Mouse (Mus musculus) liver, adult 2 months (tissue): Measurements from ENCODE around the gene Arhgef25. TPM values are rescaled to one million over a fixed set of nuclear protein-coding genes. Genes with fewer than 3 reads are reported as not detected.
"Not testable (repeated sequence)": the region's sequence is repeated elsewhere in the genome, so short reads cannot be mapped to it uniquely, and the experiment has no call there.

Source experiments
- DNase-seq: peaks from one replicate; pipeline ENCODE4 v3.0.0-alpha.2; 2011; ENCODE audit warnings: low read depth, low spot score; ENCODE audit errors: extremely low read depth
- H3K27ac ChIP-seq: fragments of 200-500 bp; replicated peaks from 2 replicates; pipeline ENCODE4 v1.5.1; 2012; ENCODE audit warnings: low read depth, mild to moderate bottlenecking, control low read depth, inconsistent platforms, low read length; ENCODE audit not compliant: insufficient read depth
- H3K27me3 ChIP-seq: fragments of 200-500 bp; 2 replicates; pipeline ENCODE4 v1.6.1; 2012; ENCODE audit warnings: mild to moderate bottlenecking, moderate library complexity, low read length, inconsistent platforms; ENCODE audit not compliant: control insufficient read depth, insufficient read depth
- H3K36me3 ChIP-seq: fragments of 200-500 bp; 2 replicates; pipeline ENCODE4 v1.6.1; 2012; ENCODE audit warnings: low read length, inconsistent platforms; ENCODE audit not compliant: control insufficient read depth, insufficient read depth
- H3K4me1 ChIP-seq: fragments of 200-500 bp; 2 replicates; pipeline ENCODE4 v1.6.1; 2011; ENCODE audit warnings: low read length; ENCODE audit not compliant: control insufficient read depth, insufficient read depth
- H3K4me3 ChIP-seq: fragments of 200-500 bp; 2 replicates; pipeline ENCODE4 v1.5.1; 2011; ENCODE audit warnings: low read depth, mild to moderate bottlenecking, control low read depth, low read length, moderate library complexity; ENCODE audit not compliant: insufficient read depth
- H3K79me2 ChIP-seq: fragments of 200-500 bp; 2 replicates; pipeline ENCODE4 v1.6.1; 2012; ENCODE audit warnings: inconsistent platforms, mild to moderate bottlenecking, low read length, moderate library complexity; ENCODE audit not compliant: control insufficient read depth, insufficient read depth
- H3K9ac ChIP-seq: fragments of 200-500 bp; 2 replicates; pipeline ENCODE4 v1.6.1; 2012; ENCODE audit warnings: low read depth, mild to moderate bottlenecking, control low read depth, inconsistent platforms, low read length
- CTCF ChIP-seq: fragments of 200-500 bp; IDR thresholded peaks from 2 replicates; pipeline ENCODE4 v1.5.1; 2011; ENCODE audit warnings: low read depth, low read length, control low read depth
- POLR2A ChIP-seq: fragments of 200-500 bp; IDR thresholded peaks from 2 replicates; pipeline ENCODE4 v1.6.1; 2011; ENCODE audit warnings: low read length, control low read depth; ENCODE audit not compliant: insufficient read depth; ENCODE audit errors: extremely low read depth
- WGBS: fragments of 180-500 bp; shearing (Covaris S2); methylation state at CpG from one replicate; pipeline ENCODE4 v1.1.7; 2018; 5-methylcytosine and 5-hydroxymethylcytosine counted together
- polyA plus RNA-seq: library from polyadenylated mRNA; depleted of rRNA; stranded (reverse); fragments of >200 nt; gene quantifications from 2 replicates; pipeline ENCODE4 v1.2.3, GENCODE M21; 2012; rRNA removed
- total RNA-seq: library from RNA; depleted of rRNA; stranded (reverse); fragments of >200 nt; gene quantifications from 2 replicates; pipeline ENCODE4 v1.2.3, GENCODE M21; 2014; rRNA removed

Gene Arhgef25
- total and polyA plus RNA-seq, 2 experiments, result 0.83 to 1.4 TPM

DNA sequence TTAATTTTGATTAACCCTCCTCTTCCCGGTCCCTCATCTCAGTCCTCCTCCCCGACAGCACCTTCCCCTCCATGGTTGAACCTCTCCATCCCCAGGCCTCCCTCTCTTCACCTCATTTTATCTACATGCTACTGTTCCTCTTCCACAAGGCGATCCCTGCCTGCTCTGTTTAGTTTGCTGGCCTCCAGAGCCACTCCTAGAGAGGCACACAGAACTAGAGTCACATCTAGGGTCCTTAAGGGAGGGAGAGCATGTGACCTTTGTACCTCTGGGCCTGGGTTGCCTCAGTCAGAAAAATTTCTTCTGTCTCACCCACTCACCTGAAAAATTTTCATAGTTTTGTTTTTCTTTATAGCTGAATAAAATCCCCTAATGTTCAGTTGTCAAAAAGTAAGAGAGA lies 52.0 kb downstream of the Arhgef25 start:
- no peak for DNase-seq
- no peaks in the 10 kb centered on the region for H3K27me3 ChIP-seq
- peak overlapping the region; percentile 42 for H3K27ac ChIP-seq
- 74% methylated on average over 3 of the region's 3 CpGs for WGBS
- H3K9ac ChIP-seq, result no peak overlapping the region
- no peak overlapping the region for H3K4me3 ChIP-seq
- TF ChIP-seq POLR2A, result no peak
- no peak for TF ChIP-seq CTCF
- H3K79me2 ChIP-seq, result no peaks in the 10 kb centered on the region
- H3K4me1 ChIP-seq, result peaks cover 6% of the 10 kb centered on the region
- no peaks in the 10 kb centered on the region for H3K36me3 ChIP-seq

- TF ChIP-seq POLR2A (no peak), CTCF (no peak)
- H3K27ac ChIP-seq, result no peak overlapping the region
- H3K4me3 ChIP-seq, result no peak overlapping the region
- no peaks in the 10 kb centered on the region for H3K79me2 ChIP-seq
- no peak for DNase-seq
- H3K4me1 ChIP-seq, result peaks cover 6% of the 10 kb centered on the region
- no peak overlapping the region for H3K9ac ChIP-seq
- WGBS, result 94% methylated on average over 4 of the region's 4 CpGs
- H3K27me3 ChIP-seq, result no peaks in the 10 kb centered on the region
- H3K36me3 ChIP-seq, result no peaks in the 10 kb centered on the region
These were observed 53.4 kb downstream of the Arhgef25 start for GRCm38 (mm10) chr10:127136510-127136909.

DNA sequence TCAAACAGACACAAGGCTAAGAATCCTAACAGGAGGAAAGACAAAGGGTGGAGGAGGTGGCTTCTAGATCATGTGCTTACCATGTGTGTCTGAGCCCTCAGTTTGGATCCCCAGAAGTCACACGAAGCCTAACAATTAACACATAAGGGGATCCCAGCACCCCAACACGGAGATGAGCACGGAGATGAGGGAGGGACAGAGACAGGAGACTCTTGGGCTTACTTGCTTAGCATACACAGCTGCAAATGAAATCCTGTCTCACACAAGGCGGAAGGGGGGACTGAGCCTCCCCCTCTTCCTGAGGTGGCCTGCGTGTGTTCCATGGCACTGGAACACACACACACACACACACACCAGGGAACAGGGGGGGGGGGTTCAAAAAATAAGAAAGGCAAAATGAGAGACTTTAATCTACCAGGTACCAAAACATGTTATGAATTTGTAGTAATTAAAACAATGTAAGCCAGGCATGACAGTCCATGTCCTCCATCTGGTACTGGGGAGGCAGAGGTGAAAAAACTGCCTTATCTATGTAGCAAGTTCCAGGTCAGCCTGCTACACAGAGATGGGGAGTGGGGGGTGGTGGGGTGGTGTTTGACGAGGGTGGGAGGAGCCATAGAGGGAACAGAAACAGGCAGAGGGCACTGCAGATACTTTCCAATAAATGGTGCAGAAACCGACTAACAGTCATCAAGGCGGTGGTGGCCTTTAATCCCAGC lies 54.6 kb downstream of the Arhgef25 start:
- Histone ChIP-seq H3K27ac (no peak overlapping the region), H3K4me3 (no peak overlapping the region), H3K9ac (no peak overlapping the region), H3K79me2 (no peaks in the 10 kb centered on the region), H3K36me3 (no peaks in the 10 kb centered on the region), H3K4me1 (peaks cover 6% of the 10 kb centered on the region), H3K27me3 (no peaks in the 10 kb centered on the region)
- DNase-seq, result peak; percentile 43
- WGBS, result 49% methylated on average over 8 of the region's 8 CpGs
- TF ChIP-seq POLR2A (no peak), CTCF (no peak)

GRCm38 (mm10) chr10:127134394-127135035 lies 55.4 kb downstream of the Arhgef25 start:
- peak; percentile 67 for TF ChIP-seq CTCF
- not testable (repeated sequence) for H3K4me1 ChIP-seq, H3K27me3 ChIP-seq, H3K9ac ChIP-seq, H3K4me3 ChIP-seq, H3K27ac ChIP-seq, H3K79me2 ChIP-seq, H3K36me3 ChIP-seq
- DNase-seq, result peak; percentile 63
- WGBS, result 82% methylated on average over 3 of the region's 3 CpGs

Other genes starting within 250 kb of the Arhgef25 start
- gene Ctdsp2, start 211.4 kb downstream of the Arhgef25 start, total RNA-seq, result 18.4 and 25.7 TPM in 2 replicates
- 23.1 and 29.3 TPM in 2 replicates for gene Ctdsp2, start 211.4 kb downstream of the Arhgef25 start, polyA plus RNA-seq
- gene Avil, start 189.4 kb downstream of the Arhgef25 start, total RNA-seq, result 0.09 and 0.20 TPM in 2 replicates
- gene Avil, start 189.4 kb downstream of the Arhgef25 start, polyA plus RNA-seq, result 0.06 TPM in 1 of 2 replicates, not detected in the other
- gene Tsfm, start 159.2 kb downstream of the Arhgef25 start, total RNA-seq, result 21.6 and 26.3 TPM in 2 replicates
- gene Tsfm, start 159.2 kb downstream of the Arhgef25 start, polyA plus RNA-seq, result 17.4 and 18.2 TPM in 2 replicates
- gene Mettl1, start 148.7 kb downstream of the Arhgef25 start, total RNA-seq, result 5.2 and 6.1 TPM in 2 replicates
- gene Mettl1, start 148.7 kb downstream of the Arhgef25 start, polyA plus RNA-seq, result 9.1 and 17.9 TPM in 2 replicates
- gene Eef1akmt3, start 148.6 kb downstream of the Arhgef25 start, total RNA-seq, result not detected in 2 replicates
- 0.09 TPM in 1 of 2 replicates, not detected in the other for gene Eef1akmt3, start 148.6 kb downstream of the Arhgef25 start, polyA plus RNA-seq
- gene Cyp27b1, start 141.8 kb downstream of the Arhgef25 start, total RNA-seq, result not detected in 2 replicates
- 0.05 TPM in 2 replicates for gene Cyp27b1, start 141.8 kb downstream of the Arhgef25 start, polyA plus RNA-seq
- 0.09 and 0.34 TPM in 2 replicates for gene March9, start 129.9 kb downstream of the Arhgef25 start, total RNA-seq
- 0.44 and 0.52 TPM in 2 replicates for gene March9, start 129.9 kb downstream of the Arhgef25 start, polyA plus RNA-seq
- gene Cdk4, start 126.5 kb downstream of the Arhgef25 start, total RNA-seq, result 37.9 and 41.3 TPM in 2 replicates
- gene Cdk4, start 126.5 kb downstream of the Arhgef25 start, polyA plus RNA-seq, result 54.3 and 58.7 TPM in 2 replicates
- gene Tspan31, start 119.8 kb downstream of the Arhgef25 start, total RNA-seq, result 269 and 278 TPM in 2 replicates
- gene Tspan31, start 119.8 kb downstream of the Arhgef25 start, polyA plus RNA-seq, result 268 and 298 TPM in 2 replicates
- gene Agap2, start 114.8 kb downstream of the Arhgef25 start, total RNA-seq, result 0.28 and 0.81 TPM in 2 replicates
- 0.44 and 0.55 TPM in 2 replicates for gene Agap2, start 114.8 kb downstream of the Arhgef25 start, polyA plus RNA-seq
- gene Os9, start 69.0 kb downstream of the Arhgef25 start, total RNA-seq, result 130 TPM in 2 replicates
- 128 and 130 TPM in 2 replicates for gene Os9, start 69.0 kb downstream of the Arhgef25 start, polyA plus RNA-seq
- 21.9 and 36.3 TPM in 2 replicates for gene B4galnt1, start 24.9 kb downstream of the Arhgef25 start, total RNA-seq
- 85.0 and 89.8 TPM in 2 replicates for gene B4galnt1, start 24.9 kb downstream of the Arhgef25 start, polyA plus RNA-seq
- gene Slc26a10, start 9.4 kb downstream of the Arhgef25 start, total RNA-seq, result 1.3 and 3.1 TPM in 2 replicates
- 4.1 and 5.8 TPM in 2 replicates for gene Slc26a10, start 9.4 kb downstream of the Arhgef25 start, polyA plus RNA-seq
- gene Dtx3, start 5.6 kb upstream of the Arhgef25 start, total RNA-seq, result 1.5 and 1.8 TPM in 2 replicates
- 5.2 and 10.0 TPM in 2 replicates for gene Dtx3, start 5.6 kb upstream of the Arhgef25 start, polyA plus RNA-seq
- gene Pip4k2c, start 21.5 kb upstream of the Arhgef25 start, total RNA-seq, result 8.9 and 10.7 TPM in 2 replicates
- 13.0 and 13.9 TPM in 2 replicates for gene Pip4k2c, start 21.5 kb upstream of the Arhgef25 start, polyA plus RNA-seq
- gene Kif5a, start 73.3 kb upstream of the Arhgef25 start, total RNA-seq, result 0.55 and 0.74 TPM in 2 replicates
- gene Kif5a, start 73.3 kb upstream of the Arhgef25 start, polyA plus RNA-seq, result 5.0 and 10.7 TPM in 2 replicates
- 71.3 and 78.5 TPM in 2 replicates for gene Dctn2, start 76.3 kb upstream of the Arhgef25 start, total RNA-seq
- 122 and 132 TPM in 2 replicates for gene Dctn2, start 76.3 kb upstream of the Arhgef25 start, polyA plus RNA-seq
- 1.0 and 2.6 TPM in 2 replicates for gene Mbd6, start 98.9 kb upstream of the Arhgef25 start, total RNA-seq
- gene Mbd6, start 98.9 kb upstream of the Arhgef25 start, polyA plus RNA-seq, result 14.4 and 19.2 TPM in 2 replicates
- 59.6 and 67.3 TPM in 2 replicates for gene Mars, start 121.7 kb upstream of the Arhgef25 start, total RNA-seq
- 65.6 and 70.7 TPM in 2 replicates for gene Mars, start 121.7 kb upstream of the Arhgef25 start, polyA plus RNA-seq
- 1.5 and 2.0 TPM in 2 replicates for gene Arhgap9, start 131.9 kb upstream of the Arhgef25 start, total RNA-seq
- 1.8 and 2.1 TPM in 2 replicates for gene Arhgap9, start 131.9 kb upstream of the Arhgef25 start, polyA plus RNA-seq
- not detected in 2 replicates for gene Gli1, start 151.9 kb upstream of the Arhgef25 start, total RNA-seq
- gene Gli1, start 151.9 kb upstream of the Arhgef25 start, polyA plus RNA-seq, result 0.04 TPM in 2 replicates
- 4.8 and 7.5 TPM in 2 replicates for gene Inhbe, start 164.3 kb upstream of the Arhgef25 start, total RNA-seq
- 20.8 and 22.6 TPM in 2 replicates for gene Inhbe, start 164.3 kb upstream of the Arhgef25 start, polyA plus RNA-seq
- gene Inhbc, start 180.3 kb upstream of the Arhgef25 start, total RNA-seq, result 8.2 and 18.4 TPM in 2 replicates
- gene Inhbc, start 180.3 kb upstream of the Arhgef25 start, polyA plus RNA-seq, result 58.0 and 61.8 TPM in 2 replicates
- gene R3hdm2, start 190.2 kb upstream of the Arhgef25 start, total RNA-seq, result 15.8 and 17.5 TPM in 2 replicates
- 66.9 and 70.1 TPM in 2 replicates for gene R3hdm2, start 190.2 kb upstream of the Arhgef25 start, polyA plus RNA-seq